Mouse (Mus musculus) E14TG2a.4 (cell line): ENCODE measurements around the gene Trim11.

Source experiments
- CTCF ChIP-seq: conservative IDR thresholded peaks from 2 replicates; pipeline ENCODE4 v1.5.1; 2014; ENCODE audit warnings: low read length
- NANOG ChIP-seq: IDR thresholded peaks from 2 replicates; pipeline ENCODE4 v1.6.1; 2014; ENCODE audit warnings: borderline replicate concordance, low read length, mixed read lengths
- POU5F1 ChIP-seq: IDR thresholded peaks from 2 replicates; pipeline ENCODE4 v1.6.1; 2014; ENCODE audit warnings: low read length, borderline replicate concordance

GRCm38 (mm10) chr11:59015052-59015451 lies 37.2 kb downstream of the Trim11 start:
- no peak for TF ChIP-seq POU5F1
- peak; percentile 39 for TF ChIP-seq CTCF
- TF ChIP-seq NANOG = no peak
